In the genomic region with DNA sequence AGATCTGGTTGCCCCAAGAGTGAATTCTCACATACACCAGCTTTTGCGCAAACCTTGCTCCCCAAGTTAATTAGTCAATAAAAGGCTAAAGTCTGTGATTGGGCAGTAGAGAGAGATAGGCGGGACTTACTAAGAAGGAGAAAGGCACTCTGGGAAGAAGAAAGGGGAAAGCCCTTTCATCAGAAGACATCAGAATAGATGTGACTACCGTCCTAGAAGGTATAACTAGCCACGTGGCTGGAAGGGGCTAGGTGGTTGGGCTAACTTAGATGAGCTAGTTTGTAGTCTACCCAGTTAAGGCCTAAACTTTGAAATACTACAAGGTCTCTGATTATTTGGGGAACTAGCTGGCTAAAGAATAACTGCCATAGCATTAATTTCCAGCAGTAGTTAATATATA, we compare ENCODE assay signal across 22 mouse cellular contexts. TPM values are rescaled to one million over a fixed set of nuclear protein-coding genes. Genes with fewer than 3 reads are reported as not detected.
DNase-seq lines count a peak whose midpoint lies in the region; ATAC-seq and TF ChIP-seq lines count a peak whose summit lies in the region.
"Had no signal": no experiment of that assay in that cellular context is flagged by ENCODE, and none has a peak within 500 bp of the region (broad histone marks: within the 10 kb centered on the region; RNA-seq: fewer than 3 reads in every experiment).

No protein-coding gene starts in this region.

- in situ Hi-C loops in CH12.LX (cut with MboI; ENCODE audit: low pct_ligation_motif_present, low pct_unique_long_range_greater_than_20kb, low sequenced_read_pairs), result no loop called here

- no peak for ATAC-seq in megakaryocyte, adult 5-6 weeks (ENCODE audit: poor library complexity, severe bottlenecking)
- ATAC-seq: activated CD4-positive, CD25-positive, alpha-beta regulatory T cell, adult 4 months; CD4-positive, CD25-positive, alpha-beta regulatory T cell, adult 4 months; Patski had no signal

- no peaks in the 10 kb centered on the region for H3K79me2 ChIP-seq in CH12.LX (replicated peaks; ENCODE audit: control insufficient read depth, extremely low read depth, insufficient read depth, poor library complexity, severe bottlenecking)
- no peaks in the 10 kb centered on the region for H3K79me2 ChIP-seq in MEL (ENCODE audit: control insufficient read depth, insufficient read depth, low read length, poor library complexity)

- dilution Hi-C loops in CH12.LX (cut with MboI; ENCODE audit: extremely low pct_ligation_motif_present, extremely low pct_unique_long_range_greater_than_20kb, low sequenced_read_pairs), result no loop called here

- TF ChIP-seq EP300 in CH12.LX (IDR thresholded peaks at IDR 0.05; ENCODE audit: low read length), result no peak
- no peak for TF ChIP-seq EP300 in MEL (IDR thresholded peaks at IDR 0.05; ENCODE audit: low read depth in 1 of 2, low read length in 2 of 2)

- H3K9me3 ChIP-seq in CH12.LX (replicated peaks; ENCODE audit: low read length) (no peaks in the 10 kb centered on the region), MEL (replicated peaks; ENCODE audit: insufficient read depth, low read length) (no peaks in the 10 kb centered on the region)
- H3K9me3 ChIP-seq: G1E had no signal

- H3K27me3 ChIP-seq in CH12.LX (replicated peaks), result no peaks in the 10 kb centered on the region
- H3K27me3 ChIP-seq in MEL (ENCODE audit: control insufficient read depth in 1 of 2, insufficient read depth in 2 of 2, low read length in 2 of 2), result no peaks in the 10 kb centered on the region

- TF ChIP-seq CTCF in CH12.LX (conservative IDR thresholded peaks at IDR 0.05 in 1 of 2, IDR thresholded peaks at IDR 0.05 in 1 of 2; ENCODE audit: low read depth in 2 of 2, low read length in 2 of 2) (no peak), MEL (IDR thresholded peaks at IDR 0.05 in 2 of 3, conservative IDR thresholded peaks at IDR 0.05 in 1 of 3; ENCODE audit: control insufficient read depth in 1 of 3, insufficient read depth in 1 of 3, low read depth in 2 of 3, low read length in 3 of 3, poor library complexity in 1 of 3, severe bottlenecking in 1 of 3) (no peak)

- peak overlapping the region; percentile 33; the same call in 1 of the 2 replicates for H3K4me2 ChIP-seq in CH12.LX (ENCODE audit: insufficient read depth, low read depth, poor library complexity, severe bottlenecking)

- H3K4me3 ChIP-seq in CH12.LX (replicated peaks in 1 of 3; ENCODE audit: low read depth in 2 of 3, low read length in 2 of 3, poor library complexity in 1 of 3) (peak overlapping the region in 2 of 3 experiments; percentile 30 to 45), MEL (ENCODE audit: control insufficient read depth in 1 of 2, insufficient read depth in 1 of 2, low read depth in 2 of 2, low read length in 2 of 2) (peak overlapping the region in 1 of 2 experiments; percentile 24; a peak in 1 of 4 replicates)

- no peak for TF ChIP-seq RAD21 in CH12.LX (IDR thresholded peaks at IDR 0.05; ENCODE audit: low read depth, low read length)
- no peak for TF ChIP-seq RAD21 in MEL (IDR thresholded peaks at IDR 0.05; ENCODE audit: low read depth, low read length)

- H3K4me1 ChIP-seq in CH12.LX (ENCODE audit: control insufficient read depth in 1 of 2, insufficient read depth in 2 of 2) (peaks cover 2 to 13% of the 10 kb centered on the region in 2 experiments; a peak in 3 of 4 replicates), MEL (ENCODE audit: control insufficient read depth in 1 of 2, insufficient read depth in 2 of 2, low read length in 2 of 2) (peaks cover 0 to 23% of the 10 kb centered on the region in 2 experiments; a peak in 2 of 4 replicates)

- TF ChIP-seq POLR2A in CH12.LX (IDR thresholded peaks at IDR 0.05; ENCODE audit: low read depth, low read length) (peak; percentile 66; the same call in 1 of the 2 replicates), MEL (IDR thresholded peaks at IDR 0.05; ENCODE audit: control insufficient read depth in 1 of 2, insufficient read depth in 1 of 2, low read depth in 1 of 2, low read length in 2 of 2, poor library complexity in 1 of 2) (no peak)

- no peak overlapping the region for H3K27ac ChIP-seq in CH12.LX (ENCODE audit: insufficient read depth, low read depth)
- no peak overlapping the region for H3K27ac ChIP-seq in MEL (ENCODE audit: control insufficient read depth, low read depth, low read length)

- peak; percentile 41 for DNase-seq in heart, adult 11 months
- no peak for DNase-seq in heart, postnatal 25 days (ENCODE audit: low spot score)
- DNase-seq in CH12.LX (ENCODE audit: extremely low read depth), result peak; percentile 42
- DNase-seq in MEL (ENCODE audit: low read depth, low spot score), result peak; percentile 42
- no peak for DNase-seq in lung, adult 18-20 months
- DNase-seq: adrenal gland, adult 2 months; adrenal gland, adult 8-10 months; adrenal gland, postnatal 10 days; adrenal gland, postnatal 14 days; adrenal gland, postnatal 25 days; adrenal gland, postnatal 36 days; B cell, adult 2 months; cerebellum, adult 11 months; cerebellum, adult 11-12 months; cerebellum, adult 18-20 months; cerebellum, adult 2 months; cerebellum, adult 8-10 months had no signal

- H3K9ac ChIP-seq in CH12.LX (ENCODE audit: insufficient read depth, low read depth), result peak overlapping the region; percentile 61; the same call in 1 of the 2 replicates
- no peak overlapping the region; the same call in 1 of the 2 replicates for H3K9ac ChIP-seq in MEL (ENCODE audit: control insufficient read depth, low read depth, low read length, poor library complexity, severe bottlenecking)

- intact Hi-C loops in heart, postnatal 25 days (cut with DNase I), result no loop called here

- H3K36me3 ChIP-seq in CH12.LX (replicated peaks in 1 of 2; ENCODE audit: control insufficient read depth in 1 of 2, insufficient read depth in 1 of 2, low read length in 1 of 2) (no peaks in the 10 kb centered on the region), MEL (ENCODE audit: control insufficient read depth in 1 of 2, insufficient read depth in 2 of 2, low read length in 2 of 2) (peaks cover 0 to 16% of the 10 kb centered on the region in 2 experiments; a peak in 2 of 4 replicates)
- H3K36me3 ChIP-seq: G1E had no signal

TF ChIP-seq in CH12.LX, 34 proteins besides CTCF, POLR2A, EP300 and RAD21 (continues in another document):
- TF ChIP-seq HCFC1 (IDR thresholded peaks at IDR 0.05; ENCODE audit: low read depth, low read length), result peak; percentile 21; the same call in 1 of the 2 replicates
- TF ChIP-seq PAX5 (IDR thresholded peaks at IDR 0.05; ENCODE audit: low read length), result no peak
- TF ChIP-seq BHLHE40 (IDR thresholded peaks at IDR 0.05; ENCODE audit: low read depth, low read length), result no peak
- peak; percentile 76 for TF ChIP-seq MYC (IDR thresholded peaks at IDR 0.05; ENCODE audit: low read depth, low read length)
- no peak for TF ChIP-seq POLR2AphosphoS2 (IDR thresholded peaks at IDR 0.05; ENCODE audit: low read depth, low read length)
- no peak for TF ChIP-seq ZC3H11A (IDR thresholded peaks at IDR 0.05; ENCODE audit: low read depth, low read length)
- TF ChIP-seq MAFK (IDR thresholded peaks at IDR 0.05; ENCODE audit: insufficient replicate concordance, low read length), result no peak
- 0 out of 2 replicates have a peak, but pooled peaks have one; percentile 40 for TF ChIP-seq NELFE (IDR thresholded peaks at IDR 0.05; ENCODE audit: low read depth, low read length)
- TF ChIP-seq USF1 (IDR thresholded peaks at IDR 0.05; ENCODE audit: low read depth, low read length), result no peak
- no peak for TF ChIP-seq MEF2A (IDR thresholded peaks at IDR 0.05; ENCODE audit: borderline replicate concordance, low read depth, low read length)
- TF ChIP-seq ELF1 (IDR thresholded peaks at IDR 0.05; ENCODE audit: low read depth, low read length), result no peak
- TF ChIP-seq TBP (conservative IDR thresholded peaks at IDR 0.05; ENCODE audit: low read depth, low read length), result peak; percentile 69; the same call in 1 of the 2 replicates

TF ChIP-seq in MEL, 35 proteins besides CTCF, POLR2A, EP300 and RAD21:
- no peak for TF ChIP-seq TBP (IDR thresholded peaks at IDR 0.05; ENCODE audit: low read depth, low read length)
- peak; percentile 28 for TF ChIP-seq NELFE (IDR thresholded peaks at IDR 0.05; ENCODE audit: low read depth, low read length)

RNA-seq across cellular contexts. Expression of gene Efr3b, which starts 21.0 kb away (rescaled TPM):
- 1 to 10 TPM; 7.3 to 7.9 TPM for total RNA-seq in heart, postnatal 25 days (2021)
- total RNA-seq in CH12.LX (2012; rRNA removed) (0.63 and 0.68 TPM in 2 replicates), CH12.LX (2014; rRNA removed) (0.82 and 1.7 TPM in 2 replicates), MEL (2012; rRNA removed) (0.88 and 1.5 TPM in 2 replicates)
- polyA plus RNA-seq in CH12.LX (2012; ENCODE audit: insufficient read length, low read depth) (1.7 and 2.1 TPM in 2 replicates), MEL (2012; ENCODE audit: insufficient read depth in 1 of 2, insufficient read length in 2 of 2, low read depth in 1 of 2, low replicate concordance in 2 of 2, missing spikeins in 1 of 2) (1 to 10 TPM in 1 of 2 experiments, not detected in 1; 1.7 TPM)
- total RNA-seq in megakaryocyte, adult 5-6 weeks (2015), result 0.09 and 0.30 TPM in 2 replicates
- 0.04 TPM in 2 replicates for total RNA-seq in megakaryocyte, adult 5-6 weeks (2017)
- polyA plus RNA-seq: G1E had no signal

RNA-seq across cellular contexts. Expression of gene Dnajc27, which starts 22.7 kb away (rescaled TPM):
- 1 to 10 TPM; 7.2 TPM for total RNA-seq in heart, postnatal 25 days (2021)
- total RNA-seq in CH12.LX (2012; rRNA removed) (7.3 and 7.9 TPM in 2 replicates), CH12.LX (2014; rRNA removed) (10.1 and 10.3 TPM in 2 replicates), MEL (2012; rRNA removed) (6.5 and 7.9 TPM in 2 replicates)
- polyA plus RNA-seq in CH12.LX (2012; ENCODE audit: insufficient read length, low read depth) (9.8 and 10.2 TPM in 2 replicates), MEL (2012; ENCODE audit: insufficient read depth in 1 of 2, insufficient read length in 2 of 2, low read depth in 1 of 2, low replicate concordance in 2 of 2, missing spikeins in 1 of 2) (1 to 10 TPM in 1 of 2 experiments, not detected in 1; 9.7 TPM)
- total RNA-seq in megakaryocyte, adult 5-6 weeks (2015), result 1.5 and 2.1 TPM in 2 replicates
- 2.1 and 4.3 TPM in 2 replicates for total RNA-seq in megakaryocyte, adult 5-6 weeks (2017)

Comparison
In these comparisons a context has a peak if more than half of its experiments do, and no peak if none do; other contexts are left out.
1. DNase-seq: peak in heart, adult 11 months (single experiment), CH12.LX (single experiment) and MEL (single experiment); none in heart, postnatal 25 days (single experiment) and lung, adult 18-20 months (0 of 2).